15 mouse cellular contexts compared by ENCODE assay signal in genomic region chr1:19927736-19928327, GRCm38 (mm10).
DNase-seq lines count a peak whose midpoint lies in the region; ATAC-seq lines count a peak whose summit lies in the region.
"Had no signal": no experiment of that assay in that cellular context is flagged by ENCODE, and none has a peak within 500 bp of the region (broad histone marks: within the 10 kb centered on the region; RNA-seq: fewer than 3 reads in every experiment).

No protein-coding gene starts in this region.

- H3K27ac ChIP-seq in forebrain, embryonic 10.5 days = no peak overlapping the region
- no peak overlapping the region for H3K27ac ChIP-seq in forebrain, embryonic 16.5 days (ENCODE audit: low read length)
- no peak overlapping the region for H3K27ac ChIP-seq in hindbrain, embryonic 11.5 days (ENCODE audit: low read depth, low read length)
- H3K27ac ChIP-seq in midbrain, embryonic 13.5 days = no peak overlapping the region
- H3K27ac ChIP-seq: left cerebral cortex, adult 2 months; lung, embryonic 15.5 days; stomach, postnatal 0 days had no signal

- DNase-seq in forebrain, embryonic 10.5 days (ENCODE audit: extremely low spot score, low spot score) = peak; percentile 50
- DNase-seq in hindbrain, embryonic 11.5 days (ENCODE audit: low spot score) = peak; percentile 44
- peak; percentile 73 for DNase-seq in retina, embryonic 14.5 days (ENCODE audit: low spot score)
- no peak for DNase-seq in heart, postnatal 25 days (ENCODE audit: low spot score)
- DNase-seq in thymus, postnatal 10 days (ENCODE audit: low spot score in 2 of 2) = no peak
- DNase-seq in thymus, postnatal 36 days = no peak
- DNase-seq: cerebellum, adult 11 months; kidney, adult 18-20 months; liver had no signal

- intact Hi-C loops in heart, postnatal 25 days (cut with DNase I) = no loop called here

- peaks cover 100% of the 10 kb centered on the region for H3K27me3 ChIP-seq in forebrain, embryonic 10.5 days (ENCODE audit: poor library complexity, severe bottlenecking)
- H3K27me3 ChIP-seq in forebrain, embryonic 16.5 days (replicated peaks; ENCODE audit: control insufficient read depth, insufficient read depth, low read length) = no peaks in the 10 kb centered on the region
- no peaks in the 10 kb centered on the region for H3K27me3 ChIP-seq in hindbrain, embryonic 11.5 days (ENCODE audit: control insufficient read depth, insufficient read depth, low read length)
- H3K27me3 ChIP-seq in midbrain, embryonic 13.5 days = peaks cover 51% of the 10 kb centered on the region
- H3K27me3 ChIP-seq: lung, embryonic 15.5 days; megakaryocyte, embryonic 14.5 days had no signal

- no peak overlapping the region for H3K9ac ChIP-seq in forebrain, embryonic 16.5 days (replicated peaks; ENCODE audit: low read depth, low read length)
- H3K9ac ChIP-seq in hindbrain, embryonic 11.5 days (ENCODE audit: low read depth, low read length) = no peak overlapping the region
- no peak overlapping the region for H3K9ac ChIP-seq in midbrain, embryonic 13.5 days (replicated peaks)
- H3K9ac ChIP-seq: lung, embryonic 15.5 days had no signal

- H3K36me3 ChIP-seq in forebrain, embryonic 10.5 days (replicated peaks) = no peaks in the 10 kb centered on the region
- no peaks in the 10 kb centered on the region for H3K36me3 ChIP-seq in forebrain, embryonic 16.5 days (ENCODE audit: control insufficient read depth, insufficient read depth)
- H3K36me3 ChIP-seq in hindbrain, embryonic 11.5 days (ENCODE audit: control insufficient read depth, insufficient read depth, low read length) = no peaks in the 10 kb centered on the region
- no peaks in the 10 kb centered on the region for H3K36me3 ChIP-seq in midbrain, embryonic 13.5 days
- H3K36me3 ChIP-seq: lung, embryonic 15.5 days had no signal

- H3K4me1 ChIP-seq in forebrain, embryonic 10.5 days = peaks cover 13% of the 10 kb centered on the region
- H3K4me1 ChIP-seq in forebrain, embryonic 16.5 days (replicated peaks; ENCODE audit: control insufficient read depth, insufficient read depth, low read length) = no peaks in the 10 kb centered on the region
- H3K4me1 ChIP-seq in hindbrain, embryonic 11.5 days (replicated peaks; ENCODE audit: control insufficient read depth, insufficient read depth, low read length) = no peaks in the 10 kb centered on the region
- H3K4me1 ChIP-seq in midbrain, embryonic 13.5 days (replicated peaks) = peaks cover 10% of the 10 kb centered on the region
- H3K4me1 ChIP-seq: lung, embryonic 15.5 days; megakaryocyte, embryonic 14.5 days had no signal

- H3K4me3 ChIP-seq in forebrain, embryonic 10.5 days = no peak overlapping the region
- H3K4me3 ChIP-seq in forebrain, embryonic 16.5 days (replicated peaks; ENCODE audit: low read length) = no peak overlapping the region
- no peak overlapping the region for H3K4me3 ChIP-seq in hindbrain, embryonic 11.5 days (ENCODE audit: low read depth, low read length)
- no peak overlapping the region for H3K4me3 ChIP-seq in midbrain, embryonic 13.5 days (replicated peaks)
- H3K4me3 ChIP-seq: left cerebral cortex, adult 2 months; lung, embryonic 15.5 days; megakaryocyte, embryonic 14.5 days had no signal

- 7% methylated on average over 5 of the region's 5 CpGs for WGBS in forebrain, embryonic 10.5 days
- 2% methylated on average over 5 of the region's 5 CpGs for WGBS in forebrain, embryonic 16.5 days
- WGBS in hindbrain, embryonic 11.5 days = 8% methylated on average over 5 of the region's 5 CpGs
- WGBS in midbrain, embryonic 13.5 days = 3% methylated on average over 5 of the region's 5 CpGs

- no peak overlapping the region for H3K4me2 ChIP-seq in forebrain, embryonic 16.5 days (ENCODE audit: low read length)
- no peak overlapping the region for H3K4me2 ChIP-seq in hindbrain, embryonic 11.5 days (replicated peaks; ENCODE audit: low read depth, low read length)
- H3K4me2 ChIP-seq in midbrain, embryonic 13.5 days (replicated peaks) = no peak overlapping the region
- H3K4me2 ChIP-seq: lung, embryonic 15.5 days had no signal

- ATAC-seq in forebrain, embryonic 16.5 days = no peak
- ATAC-seq in hindbrain, embryonic 11.5 days (ENCODE audit: low FRiP score) = peak; percentile 96
- ATAC-seq in midbrain, embryonic 13.5 days = peak; percentile 71

- H3K9me3 ChIP-seq in forebrain, embryonic 10.5 days = no peaks in the 10 kb centered on the region
- no peaks in the 10 kb centered on the region for H3K9me3 ChIP-seq in forebrain, embryonic 16.5 days (ENCODE audit: control insufficient read depth, low read length)
- no peaks in the 10 kb centered on the region for H3K9me3 ChIP-seq in hindbrain, embryonic 11.5 days (ENCODE audit: control insufficient read depth, low read length)
- no peaks in the 10 kb centered on the region for H3K9me3 ChIP-seq in midbrain, embryonic 13.5 days
- H3K9me3 ChIP-seq: lung, embryonic 15.5 days had no signal

Comparison
In these comparisons a context has a peak if more than half of its experiments do, and no peak if none do; other contexts are left out.
1. DNase-seq: peak in forebrain, embryonic 10.5 days (single experiment), hindbrain, embryonic 11.5 days (single experiment) and retina, embryonic 14.5 days (single experiment); none in heart, postnatal 25 days (single experiment), thymus, postnatal 10 days (0 of 2) and thymus, postnatal 36 days (0 of 2).